Mouse (Mus musculus) adipocyte (in vitro differentiated cells): ENCODE data around the gene Grm4.
A peak's percentile ranks its signal among the peaks of the same experiment; 100 is the strongest.

Experiments
- DNase-seq: peaks from one replicate; pipeline ENCODE4 v3.0.0-alpha.2; 2016; ENCODE audit warnings: low spot score

Grm4 gene

DNA sequence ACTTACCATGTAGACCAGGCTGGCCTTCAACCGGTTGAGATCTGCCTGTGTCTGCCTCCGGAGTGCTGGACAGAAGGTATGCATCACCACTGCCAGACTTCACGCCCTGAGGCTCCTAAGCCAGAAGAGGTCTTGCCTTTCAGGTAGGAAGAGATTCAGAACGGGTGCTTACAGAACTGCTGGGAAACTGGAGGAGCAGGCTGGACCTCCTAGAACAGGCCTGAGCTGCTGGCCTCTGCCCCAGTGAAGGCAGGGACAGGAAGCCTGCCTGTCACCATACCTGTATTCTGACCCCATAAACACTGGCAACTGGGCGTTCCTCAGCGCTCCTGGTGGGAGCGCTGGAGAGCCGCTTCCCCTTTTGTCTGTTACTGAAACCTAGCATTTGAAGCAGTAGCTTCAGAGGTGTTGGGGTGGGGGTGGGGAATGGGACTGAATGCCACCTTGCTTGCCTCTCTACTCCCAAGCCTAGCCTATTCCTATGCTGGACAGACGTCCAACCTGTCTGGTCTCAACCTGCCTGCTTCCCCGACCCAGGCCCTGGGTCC, 30.3 kb upstream of the Grm4 start:
- DNase-seq: no peak

DNA sequence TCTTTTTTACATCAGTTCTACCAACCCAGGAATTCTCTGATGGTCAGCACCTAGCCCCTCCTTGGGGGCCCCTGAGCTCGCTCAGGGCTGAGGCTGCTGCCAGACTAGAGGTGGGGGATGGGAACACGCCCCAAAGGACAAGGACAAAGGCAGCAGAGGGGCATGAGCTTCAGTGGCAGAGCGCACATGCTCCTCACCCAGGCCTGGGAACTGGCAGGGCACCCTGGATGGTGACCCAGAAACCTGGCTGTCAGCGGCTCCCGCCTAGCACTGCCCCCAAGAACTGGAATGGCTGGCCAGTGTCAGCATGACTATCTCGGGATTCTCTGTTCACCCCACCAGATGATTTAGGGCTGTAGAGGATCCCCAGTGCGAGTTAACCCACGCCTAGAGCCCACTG, 28.0 kb upstream of the Grm4 start:
- no peak for DNase-seq

DNA sequence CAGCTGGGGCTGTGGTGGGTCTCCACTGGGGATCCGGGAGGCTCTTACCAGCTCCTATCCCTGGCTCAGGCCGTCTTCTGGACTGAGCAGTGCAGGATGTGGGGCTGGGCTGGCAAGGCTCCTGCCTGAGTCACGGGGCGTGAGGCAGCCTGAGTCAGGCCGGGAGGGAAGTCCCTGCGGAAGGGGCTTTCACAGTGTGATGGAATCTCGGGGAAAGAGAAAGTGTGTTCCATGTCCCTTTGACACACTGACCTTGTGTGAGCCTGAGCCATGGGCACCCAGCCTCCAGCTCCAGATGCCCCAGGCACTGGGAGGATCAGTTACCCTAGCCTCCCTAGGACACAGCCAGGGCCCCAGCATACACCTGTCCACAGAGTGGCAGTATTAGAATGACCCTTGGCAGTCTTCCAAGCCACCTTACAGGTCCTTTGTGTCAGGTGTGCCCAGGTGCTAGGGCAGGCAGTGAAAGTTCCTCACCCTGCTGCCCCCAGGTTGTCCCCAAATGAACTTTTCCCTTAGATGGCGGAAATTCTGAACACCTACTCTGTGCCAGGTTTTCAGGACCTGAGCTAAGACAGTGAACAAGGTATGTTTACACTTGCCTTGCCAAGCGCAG, 26.2 kb upstream of the Grm4 start:
- DNase-seq: peak; percentile 80

DNA sequence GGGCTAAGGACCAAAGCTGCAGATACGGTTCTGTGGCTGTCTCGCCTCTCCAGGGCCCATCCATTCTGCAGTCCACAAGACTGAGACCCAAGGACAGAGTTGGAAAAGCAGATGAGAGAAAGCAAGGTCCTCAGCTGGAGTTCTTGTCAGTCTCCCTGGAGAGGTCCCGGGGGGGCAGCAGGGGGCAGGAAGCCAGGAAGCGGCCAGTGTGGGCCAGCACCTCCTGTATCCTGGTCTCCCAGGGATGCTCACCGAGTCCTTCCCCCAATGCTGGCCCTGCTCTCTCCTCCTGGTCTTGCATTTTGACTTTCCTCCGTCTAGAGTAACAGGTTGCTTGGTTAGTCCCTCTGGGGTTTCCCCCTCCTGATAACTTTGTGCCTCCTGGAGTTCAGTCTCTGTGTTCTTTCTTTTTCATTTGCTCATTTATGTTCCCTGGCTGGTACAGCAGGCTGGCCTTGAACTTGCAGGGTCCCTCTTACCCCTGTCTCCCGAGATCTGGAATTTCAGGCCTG, 25.4 kb upstream of the Grm4 start:
- DNase-seq: no peak

DNA sequence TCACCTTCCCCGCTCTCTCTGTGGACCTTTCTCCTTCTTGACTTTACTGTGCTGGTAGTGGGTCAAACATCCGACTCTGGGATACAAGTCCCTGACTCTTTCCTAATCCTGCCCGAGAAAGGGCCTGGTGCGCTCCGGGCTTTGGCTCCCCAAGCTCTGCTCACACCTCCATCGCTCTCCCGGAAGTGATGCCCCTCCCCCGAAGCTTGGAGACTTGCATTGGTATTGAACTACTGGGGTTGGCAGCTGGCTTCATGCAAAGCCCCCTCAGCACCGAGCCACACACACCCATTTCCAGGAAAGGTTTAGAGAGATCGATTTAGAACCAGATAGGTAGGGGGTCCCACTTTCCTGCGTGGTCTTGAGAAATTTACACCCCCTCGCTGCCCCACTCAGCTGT, 24.8 kb upstream of the Grm4 start:
- DNase-seq: no peak

DNA sequence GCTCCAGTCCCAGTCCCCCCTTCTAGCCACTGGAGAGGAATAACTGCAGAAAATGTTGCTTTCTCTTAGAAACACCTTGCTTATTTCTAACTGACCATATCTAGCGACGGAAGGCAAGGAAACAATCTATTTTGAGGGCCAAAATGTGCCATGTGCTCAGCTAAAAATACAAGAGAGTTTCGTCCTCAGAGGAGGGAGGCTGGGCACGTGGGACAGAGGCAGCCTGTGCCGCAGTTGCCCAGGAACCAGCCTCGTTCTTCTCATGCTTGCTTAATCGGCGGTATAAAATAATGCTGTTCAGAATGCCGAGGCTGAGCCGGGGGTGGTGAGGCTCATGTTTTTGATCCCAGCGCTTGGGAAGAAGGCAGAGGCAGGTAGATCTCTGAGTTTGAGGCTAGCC, 23.3 kb upstream of the Grm4 start:
- no peak for DNase-seq

DNA sequence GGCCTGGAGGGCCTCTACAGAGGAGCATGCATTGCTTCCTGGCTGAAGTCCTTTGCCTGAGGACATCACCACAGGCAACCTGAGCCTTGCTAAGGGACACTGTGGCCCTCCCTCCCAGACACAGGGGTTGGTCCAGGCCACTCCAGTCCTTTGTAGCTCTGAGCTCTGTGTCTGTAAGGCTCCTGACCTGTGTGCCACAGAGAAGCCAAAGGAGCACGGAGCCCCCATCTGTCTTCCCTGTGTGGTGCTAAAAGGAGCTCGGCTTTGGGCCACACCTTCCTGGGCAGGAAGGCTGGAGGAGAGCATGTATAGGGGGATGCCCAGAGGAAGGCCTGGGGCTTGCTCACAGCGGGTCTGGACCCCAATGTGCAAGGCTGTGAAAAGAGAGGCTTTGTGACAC, 20.8 kb upstream of the Grm4 start:
- no peak for DNase-seq

DNA sequence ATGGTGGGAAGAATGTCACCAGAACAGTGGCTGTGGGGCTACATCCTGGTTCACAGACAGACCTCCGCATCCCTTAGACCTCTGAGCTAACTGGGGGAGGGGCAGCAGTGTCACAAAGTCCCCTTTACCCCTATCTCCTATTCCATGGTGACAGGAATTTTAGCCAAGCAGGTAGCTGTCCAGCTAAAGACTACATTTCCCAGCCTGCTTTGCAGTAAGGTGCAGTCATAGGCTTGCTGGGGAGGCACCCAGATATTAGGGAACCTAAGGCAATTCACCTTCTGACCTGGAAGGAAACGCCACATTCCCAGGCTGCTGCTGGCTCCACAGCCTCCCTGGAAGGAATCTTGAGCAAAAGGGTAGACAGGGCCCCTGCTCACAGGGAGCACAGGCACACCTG, 20.1 kb upstream of the Grm4 start:
- no peak for DNase-seq

DNA sequence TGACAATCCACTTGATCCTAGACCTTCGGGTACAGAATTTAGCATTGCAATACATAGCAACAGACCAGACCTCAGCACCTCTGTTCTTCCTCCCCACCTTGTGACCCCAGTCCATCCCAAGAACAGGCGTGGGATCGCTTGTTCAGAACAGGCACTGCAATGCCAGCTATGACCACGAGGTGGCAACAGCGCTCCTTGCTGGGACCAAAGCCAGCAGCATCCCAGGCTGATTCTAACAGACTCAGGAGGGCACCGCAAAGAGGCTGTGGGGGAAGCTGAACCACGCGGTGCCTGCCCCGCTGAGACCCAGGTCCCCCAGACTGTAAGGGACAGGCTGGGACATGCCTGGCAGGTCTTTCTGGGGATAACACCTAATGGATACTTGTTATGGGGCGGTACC, 13.5 kb upstream of the Grm4 start:
- peak; percentile 77 for DNase-seq

DNA sequence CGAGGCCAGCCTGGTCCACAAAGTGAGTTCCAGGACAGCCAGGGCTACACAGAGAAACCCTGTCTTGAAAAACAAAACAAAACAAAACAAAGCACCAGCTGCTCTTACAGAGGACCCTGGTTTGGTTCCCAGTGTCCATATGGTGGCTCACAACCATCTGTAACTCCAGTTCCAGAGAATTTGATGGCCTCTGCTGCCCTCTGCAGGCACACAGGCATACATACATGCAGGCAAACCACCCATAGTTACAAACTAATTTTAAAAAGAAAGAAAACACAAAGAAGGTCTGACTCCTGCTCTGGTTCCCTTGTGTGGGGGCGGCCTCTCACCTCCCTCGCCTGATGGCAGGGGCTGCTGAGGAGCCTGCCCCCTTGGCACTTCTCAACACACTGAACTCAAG, 12.2 kb upstream of the Grm4 start:
- DNase-seq: no peak

DNA sequence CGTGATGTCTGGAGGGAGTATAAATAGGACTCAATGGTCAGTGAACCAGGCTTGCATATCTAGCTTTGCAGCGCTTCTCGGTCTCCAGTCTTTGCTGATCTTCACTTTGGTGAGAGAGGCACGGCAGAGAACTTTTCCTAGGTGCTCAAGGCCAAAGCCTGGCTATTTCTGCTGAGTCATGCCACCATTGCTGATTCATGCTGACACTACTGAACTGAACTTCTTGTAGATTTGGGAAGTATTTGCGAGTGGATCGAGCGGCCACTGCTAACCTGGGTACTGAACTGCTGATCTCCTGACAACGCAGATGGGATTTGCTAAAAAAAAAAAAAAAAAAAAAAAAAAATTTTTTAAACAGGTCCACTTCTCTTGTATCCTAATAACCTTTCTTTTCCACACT, 10.9 kb upstream of the Grm4 start:
- no peak for DNase-seq

DNA sequence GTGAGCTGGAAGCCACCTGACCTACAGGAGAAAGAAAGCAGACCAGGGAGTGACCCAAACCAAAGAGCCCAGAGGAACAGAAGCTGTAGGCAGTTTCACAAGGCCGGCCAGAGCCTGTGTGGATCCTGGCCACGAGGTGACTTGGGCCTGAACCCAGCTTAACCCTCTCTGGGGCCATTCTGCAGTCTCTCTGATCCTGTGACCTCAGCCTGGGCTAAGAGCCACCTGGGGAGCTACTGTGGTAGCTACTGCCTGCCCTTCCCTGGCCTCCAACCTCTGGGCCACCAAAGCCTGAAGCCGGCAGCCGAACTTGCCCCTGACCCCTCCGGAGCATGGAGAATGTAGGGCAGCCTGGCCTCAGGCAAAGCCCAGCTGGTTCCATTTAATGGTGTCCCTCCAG, 7.6 kb upstream of the Grm4 start:
- DNase-seq: peak; percentile 44

DNA sequence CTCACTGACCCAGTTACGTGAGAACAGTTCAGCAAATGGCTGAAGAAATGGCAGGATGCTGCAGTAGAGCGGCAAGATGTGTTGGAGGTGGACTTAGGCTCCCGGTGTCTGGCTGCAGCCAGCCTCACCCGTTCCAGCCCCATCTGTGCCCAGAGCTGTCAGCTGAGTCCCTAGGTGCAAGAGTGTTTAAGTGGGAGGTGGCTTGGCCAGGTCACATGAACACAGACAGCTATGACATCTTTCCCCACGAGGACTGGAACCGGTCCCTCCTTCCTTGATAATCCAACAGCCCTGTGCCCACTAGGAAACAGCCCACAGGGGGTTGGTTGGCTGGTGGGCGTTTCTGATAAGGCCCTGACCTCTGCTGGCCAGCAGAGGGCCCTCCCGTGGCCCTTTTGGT, 6.8 kb upstream of the Grm4 start:
- DNase-seq: no peak

DNA sequence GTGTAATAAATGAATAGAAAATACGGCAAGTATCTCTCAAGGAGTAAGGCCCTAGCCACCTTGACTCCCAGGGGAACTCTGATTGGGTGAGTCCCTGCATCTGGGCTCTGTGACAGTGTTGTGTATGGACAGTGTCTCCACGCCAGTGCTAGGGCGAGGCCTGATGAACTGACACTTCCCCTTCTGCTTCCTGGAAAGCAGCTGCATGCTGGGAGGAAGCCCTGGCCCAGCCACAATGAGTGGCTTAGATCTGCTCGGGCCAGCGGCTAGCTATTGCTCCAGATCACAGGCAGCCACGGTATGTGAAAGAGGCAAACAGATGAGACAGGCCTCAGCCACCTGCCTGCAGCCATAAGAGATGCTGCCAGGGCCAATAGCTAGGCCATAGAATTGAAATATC, 6.0 kb upstream of the Grm4 start:
- no peak for DNase-seq

DNA sequence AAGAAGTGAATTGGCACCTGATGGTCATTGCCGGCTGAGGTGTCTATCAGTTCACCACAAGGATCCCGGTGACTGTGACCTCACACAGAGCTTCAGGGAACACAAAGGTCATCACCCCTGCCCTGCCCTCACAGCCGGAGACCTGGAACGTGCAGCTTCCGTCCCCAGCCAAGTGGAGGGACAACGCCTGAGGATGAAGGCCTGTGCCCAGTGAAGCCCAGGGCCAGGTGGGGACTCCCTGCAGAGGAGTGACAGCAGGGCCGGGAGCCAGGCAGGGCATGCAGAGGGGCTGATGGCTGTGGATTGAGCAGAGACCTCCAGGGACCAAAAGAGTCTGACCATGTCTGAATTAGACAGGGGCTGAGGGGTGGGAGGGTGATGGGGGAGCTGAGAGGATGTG, 1.9 kb upstream of the Grm4 start:
- no peak for DNase-seq

DNA sequence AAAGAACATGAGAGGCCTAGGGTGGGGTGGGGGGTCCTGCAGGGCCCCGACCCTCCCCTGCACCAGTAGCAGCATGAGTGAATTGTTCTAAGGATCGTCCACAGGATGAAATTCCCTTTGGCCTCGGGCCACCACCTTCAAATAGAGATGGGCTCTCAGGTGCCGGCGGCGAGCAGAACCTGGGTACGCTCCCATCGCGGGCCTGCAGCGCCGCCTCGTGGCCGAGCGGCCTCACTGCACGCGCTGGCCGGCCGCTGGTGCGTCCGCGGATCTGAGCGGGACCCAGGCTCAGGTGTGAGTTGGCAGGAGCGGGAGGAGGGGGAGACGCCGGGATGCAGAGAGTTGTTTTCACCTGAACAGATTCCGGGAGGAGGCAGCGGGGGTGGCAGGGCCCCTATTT, 646 bp downstream of the Grm4 start:
- DNase-seq: peak; percentile 17

DNA sequence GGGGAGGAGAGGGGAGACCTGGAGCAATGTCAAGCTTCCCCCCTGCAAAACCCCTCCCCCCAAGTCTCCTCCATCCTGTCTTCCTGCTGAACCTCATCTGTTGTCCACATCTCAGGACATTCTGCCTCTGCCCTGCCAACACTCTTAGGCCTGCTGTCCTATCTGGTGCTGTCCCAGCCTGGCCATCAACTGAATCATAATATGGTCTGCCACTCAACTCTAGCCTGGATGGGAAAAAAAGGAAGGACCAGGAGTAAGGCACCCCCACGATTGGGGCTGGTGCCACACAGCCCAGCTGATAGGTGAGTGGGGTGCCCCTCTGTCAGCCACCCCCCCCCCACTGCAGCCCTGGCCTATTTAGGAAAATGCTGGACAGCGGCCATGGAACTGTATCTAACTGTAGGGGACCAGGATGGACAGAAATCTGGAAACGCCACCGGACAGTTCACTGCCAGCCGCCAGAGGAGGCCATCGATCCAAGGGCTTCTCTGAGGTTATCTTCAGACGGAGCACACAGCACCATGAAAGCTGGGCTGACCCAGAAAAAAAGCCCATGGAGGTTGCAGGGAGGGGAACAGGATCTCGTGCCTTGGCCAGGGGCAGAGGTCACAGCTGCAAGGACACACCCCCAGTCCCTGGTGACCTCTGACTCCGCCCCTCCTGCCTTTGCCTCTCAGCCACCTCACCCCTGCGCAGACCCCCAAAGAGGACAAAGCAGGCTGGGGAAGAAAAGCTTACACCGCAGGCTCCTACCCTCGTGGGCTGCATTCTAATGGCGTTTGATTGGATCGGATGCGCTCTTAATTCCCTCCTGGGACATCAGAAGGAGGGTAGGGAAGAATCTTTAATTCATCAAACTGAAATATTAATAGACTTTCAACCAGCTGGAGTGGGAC, 2.3 kb downstream of the Grm4 start:
- DNase-seq: no peak

DNA sequence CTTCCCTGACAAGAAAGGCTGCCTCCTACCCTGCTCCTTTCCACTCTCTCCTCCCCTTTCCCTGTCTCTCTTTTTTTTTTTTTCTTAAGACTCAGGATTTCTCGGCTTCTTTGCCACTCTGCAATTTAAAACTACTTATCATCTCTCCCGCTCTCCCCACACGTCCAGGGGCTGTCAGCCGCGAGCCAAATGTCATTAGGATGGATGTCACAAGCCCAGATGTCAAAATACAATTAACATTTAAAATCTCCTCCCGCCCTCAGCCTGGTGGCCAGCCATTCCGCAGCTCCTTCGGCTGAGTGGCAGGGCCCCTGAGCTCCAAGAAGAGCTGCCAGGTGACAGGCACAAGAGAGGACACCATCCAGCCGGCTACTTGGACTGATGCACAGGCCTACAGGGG, 2.9 kb downstream of the Grm4 start:
- no peak for DNase-seq

DNA sequence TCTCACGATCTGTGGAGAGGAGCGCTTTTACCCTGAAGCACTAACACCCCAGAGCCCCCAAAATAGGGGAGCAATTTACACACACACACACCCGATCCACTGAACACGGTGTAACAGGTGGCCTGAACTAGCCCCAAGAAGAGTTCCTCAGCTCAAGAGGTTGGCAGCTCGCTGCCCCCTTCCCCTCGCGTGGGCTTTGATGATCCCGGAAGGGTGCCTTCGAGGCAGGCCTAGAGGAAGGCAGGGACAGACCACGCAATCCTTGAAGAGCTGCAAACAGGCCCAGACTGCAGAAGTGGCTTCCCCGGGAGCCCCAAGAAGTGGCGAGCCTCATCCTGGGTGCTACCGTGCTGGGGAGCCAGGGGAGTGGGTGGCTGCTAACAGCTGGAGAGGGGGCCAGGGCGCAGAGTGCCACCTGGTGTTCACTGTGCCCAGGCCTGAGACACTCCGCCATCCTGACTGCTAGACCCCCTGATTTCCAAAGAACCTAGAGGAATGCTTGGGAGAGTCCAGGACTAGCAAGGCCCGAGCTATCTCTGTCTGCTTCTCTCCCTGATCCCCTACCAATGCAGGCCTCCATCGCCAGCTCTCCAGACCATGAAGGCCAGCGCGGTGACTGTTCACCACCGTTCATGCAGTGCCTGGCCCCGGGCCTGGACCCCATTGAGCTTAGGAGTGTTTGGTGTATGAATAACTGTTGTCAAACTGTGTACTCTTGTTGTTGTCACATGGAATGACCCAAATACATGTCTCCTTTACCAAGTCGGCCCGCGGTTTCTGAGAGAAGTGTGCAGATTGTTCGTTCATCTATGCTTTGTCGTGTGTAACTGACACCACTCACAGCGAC, 7.1 kb downstream of the Grm4 start:
- DNase-seq: no peak

DNA sequence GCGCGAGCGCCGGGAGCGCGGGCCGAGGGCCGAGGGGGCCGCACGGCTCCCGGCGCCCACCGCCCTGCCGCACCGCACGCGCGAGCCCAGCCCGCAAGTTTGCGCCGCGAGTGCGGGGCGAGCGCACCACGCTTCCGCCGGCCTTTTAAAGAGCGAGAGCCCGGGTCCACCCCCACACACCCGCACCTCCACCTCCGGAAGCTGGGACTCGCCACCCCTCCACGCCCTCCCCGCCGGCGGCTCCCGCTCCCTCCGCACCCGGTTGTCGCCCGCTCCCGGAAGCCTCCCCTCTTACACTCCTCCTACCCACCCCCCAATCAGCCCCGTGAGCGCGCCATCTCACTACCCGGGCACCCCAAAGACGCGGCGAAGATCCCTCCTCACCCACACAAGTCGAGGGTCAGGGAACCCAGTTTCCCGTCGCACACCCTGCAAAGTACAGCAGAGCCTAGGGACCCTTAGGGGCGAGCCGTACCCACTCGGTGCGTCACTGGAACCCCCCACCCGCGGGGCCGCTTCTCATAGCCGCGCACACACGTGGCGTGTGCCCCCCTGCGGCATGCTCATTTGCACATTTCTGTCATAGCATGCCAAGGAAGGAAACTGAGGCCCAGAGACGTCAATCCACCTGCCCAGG, 7.8 kb downstream of the Grm4 start:
- no peak for DNase-seq

DNA sequence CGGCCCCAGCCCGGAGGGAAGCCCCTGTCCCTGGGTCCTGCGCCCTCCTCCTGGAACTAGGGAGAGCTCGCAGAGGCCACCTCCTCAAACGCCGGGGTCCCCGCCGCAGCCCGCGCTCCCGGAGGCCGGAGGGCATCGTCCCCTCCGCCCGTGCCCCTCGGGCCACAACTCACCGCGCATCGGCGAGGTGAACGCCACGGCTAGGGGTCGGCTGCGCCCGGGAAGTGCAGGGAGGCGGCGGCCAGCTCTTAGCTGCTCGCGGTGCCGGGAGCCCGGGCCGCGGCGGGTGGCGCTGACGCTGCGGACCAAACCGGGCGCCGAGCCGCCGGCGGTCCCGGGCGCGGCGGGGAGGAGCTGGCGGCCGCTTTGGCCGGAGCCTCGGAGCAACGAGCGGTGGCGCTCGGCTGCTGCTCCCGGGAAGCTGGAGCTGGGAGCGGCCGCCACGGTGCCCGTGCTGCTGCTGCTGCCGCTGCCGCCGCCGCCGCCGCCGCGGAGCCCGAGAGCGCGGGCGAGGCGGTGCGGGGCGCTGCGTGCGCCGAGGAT, 8.5 kb downstream of the Grm4 start:
- no peak for DNase-seq
